Mouse (Mus musculus) CD4-positive, CD25-positive, alpha-beta regulatory T cell, adult 2 months (primary cell): ENCODE measurements at regions not wholly inside any gene's neighbourhood (a gene's known extent, or its start where the extent isn't known, plus 50 kb on each side); places are given as distances from the start of the nearest gene placed in this dataset.

Experiments used
- DNase-seq: peaks from one replicate; pipeline ENCODE4 v3.0.0-alpha.2; 2012; ENCODE audit warnings: low read depth, low spot score

DNA sequence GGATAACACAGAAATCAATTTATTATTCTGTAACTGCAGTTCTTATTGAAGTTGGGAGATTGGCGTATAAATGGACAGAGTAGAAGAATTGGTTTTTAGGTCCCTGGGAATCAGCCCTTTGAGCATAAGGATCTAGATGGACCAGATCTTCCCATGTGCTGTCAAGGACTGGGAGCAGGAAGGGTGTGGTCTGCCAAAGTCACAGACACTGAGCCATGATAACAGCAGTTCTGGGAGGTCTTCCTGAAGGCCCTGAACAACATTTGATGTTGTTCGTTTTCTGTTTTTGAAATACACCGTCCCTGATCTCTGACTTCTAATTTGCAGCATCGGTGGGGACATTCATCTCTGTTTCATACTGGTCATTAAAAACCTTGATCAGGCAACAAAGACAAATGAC is 147.6 kb upstream of the Krr1 start:
- no peak for DNase-seq

DNA sequence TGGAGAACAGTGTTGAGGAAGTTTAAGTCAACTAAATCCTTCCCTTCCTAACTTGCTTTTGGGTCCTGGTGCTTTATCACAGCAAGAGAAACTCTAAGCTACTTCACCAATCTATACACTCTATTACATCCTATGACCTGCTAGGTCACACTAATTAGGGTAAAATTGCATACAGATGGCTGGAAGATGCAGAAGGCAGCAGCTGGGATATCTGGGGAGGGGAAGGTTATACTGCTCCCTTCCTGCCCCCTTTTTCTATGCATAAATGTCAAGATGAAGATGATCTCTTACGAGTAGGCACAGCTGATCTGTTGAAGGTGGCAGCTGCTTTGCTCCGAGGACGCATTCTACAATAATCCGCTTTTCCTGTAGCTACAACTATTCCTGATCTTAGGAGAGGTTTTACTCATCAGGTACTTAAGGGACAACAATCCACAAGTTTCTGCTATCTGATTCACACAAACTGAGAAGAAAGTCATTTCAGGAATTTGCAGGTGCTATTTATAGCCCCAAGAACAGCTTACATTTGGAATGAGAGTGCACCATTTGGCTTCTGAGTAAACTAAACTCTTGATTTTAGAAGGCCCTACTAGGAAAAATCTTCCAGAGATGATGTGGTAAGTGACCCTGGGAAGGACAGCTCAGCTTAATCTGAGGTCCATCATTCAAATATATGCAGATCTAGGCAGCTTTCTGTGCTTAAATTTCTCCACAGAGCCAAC is 146.3 kb upstream of the Krr1 start:
- DNase-seq = no peak

DNA sequence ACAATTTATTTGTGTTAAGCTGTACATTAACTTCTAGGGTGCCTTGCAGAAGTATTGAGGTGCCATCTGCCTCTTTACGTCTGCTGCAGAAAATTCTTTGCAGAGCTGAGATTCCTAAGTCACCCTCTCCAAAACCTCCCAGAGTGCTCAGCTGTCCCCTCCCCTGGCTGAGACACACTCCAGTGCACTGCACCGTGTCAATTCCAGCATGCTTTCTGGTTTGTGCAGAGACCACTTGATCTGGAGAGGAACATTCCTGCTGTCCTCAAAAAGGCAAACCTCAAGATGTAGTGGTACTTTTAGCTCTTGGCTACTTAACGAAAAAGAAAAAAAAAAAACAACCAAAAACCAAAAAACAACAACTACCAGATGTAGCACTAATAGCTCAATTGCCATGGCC is 145.2 kb upstream of the Krr1 start:
- no peak for DNase-seq

GRCm38 (mm10) chr10:111827930-111828329 is 144.5 kb upstream of the Krr1 start:
- DNase-seq = no peak

GRCm38 (mm10) chr10:111828610-111829009 is 143.9 kb upstream of the Krr1 start:
- DNase-seq = no peak

GRCm38 (mm10) chr10:111829291-111829690 is 143.2 kb upstream of the Krr1 start:
- DNase-seq = no peak

DNA sequence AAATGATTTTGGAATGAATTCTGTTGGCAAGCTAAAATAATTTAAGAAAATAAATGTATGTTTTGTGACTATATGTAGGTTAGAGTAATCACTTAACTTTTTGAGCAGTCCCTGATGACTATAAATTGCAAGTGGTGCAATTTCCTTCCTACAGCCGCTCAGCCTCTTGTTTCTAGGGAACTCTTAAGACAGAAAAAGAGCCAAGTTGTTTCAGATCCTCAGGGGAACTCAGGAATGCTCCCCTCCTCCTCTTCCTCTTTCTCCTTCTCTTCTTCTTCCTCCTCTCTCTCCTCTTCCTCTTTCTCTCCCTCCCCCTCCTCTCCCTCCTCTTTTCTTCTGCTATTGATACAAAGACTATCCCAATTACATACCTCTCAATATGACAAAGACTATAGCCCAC is 141.4 kb upstream of the Krr1 start:
- no peak for DNase-seq

DNA sequence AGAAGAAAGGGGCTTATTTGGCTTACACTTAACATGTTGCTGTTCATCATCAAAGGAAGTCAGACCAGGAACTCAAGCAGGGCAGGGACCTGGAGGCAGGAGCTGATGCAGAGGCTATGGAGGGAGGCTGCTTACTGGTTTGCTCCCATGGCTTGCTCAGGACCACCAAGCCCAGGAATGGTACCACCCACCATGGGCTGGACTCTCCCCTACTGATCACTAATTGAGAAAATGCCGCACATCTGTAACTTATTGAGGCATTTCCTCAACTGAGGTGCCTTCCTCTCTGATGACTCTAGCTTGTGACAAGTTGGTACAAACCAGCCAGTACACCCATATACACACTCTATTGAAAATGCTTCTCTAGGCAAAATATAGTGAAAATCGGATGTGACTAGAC is 138.9 kb upstream of the Krr1 start:
- DNase-seq = no peak

- no peak for DNase-seq
Observed at GRCm38 (mm10) chr10:111834280-111834679, 138.2 kb upstream of the Krr1 start.

DNA sequence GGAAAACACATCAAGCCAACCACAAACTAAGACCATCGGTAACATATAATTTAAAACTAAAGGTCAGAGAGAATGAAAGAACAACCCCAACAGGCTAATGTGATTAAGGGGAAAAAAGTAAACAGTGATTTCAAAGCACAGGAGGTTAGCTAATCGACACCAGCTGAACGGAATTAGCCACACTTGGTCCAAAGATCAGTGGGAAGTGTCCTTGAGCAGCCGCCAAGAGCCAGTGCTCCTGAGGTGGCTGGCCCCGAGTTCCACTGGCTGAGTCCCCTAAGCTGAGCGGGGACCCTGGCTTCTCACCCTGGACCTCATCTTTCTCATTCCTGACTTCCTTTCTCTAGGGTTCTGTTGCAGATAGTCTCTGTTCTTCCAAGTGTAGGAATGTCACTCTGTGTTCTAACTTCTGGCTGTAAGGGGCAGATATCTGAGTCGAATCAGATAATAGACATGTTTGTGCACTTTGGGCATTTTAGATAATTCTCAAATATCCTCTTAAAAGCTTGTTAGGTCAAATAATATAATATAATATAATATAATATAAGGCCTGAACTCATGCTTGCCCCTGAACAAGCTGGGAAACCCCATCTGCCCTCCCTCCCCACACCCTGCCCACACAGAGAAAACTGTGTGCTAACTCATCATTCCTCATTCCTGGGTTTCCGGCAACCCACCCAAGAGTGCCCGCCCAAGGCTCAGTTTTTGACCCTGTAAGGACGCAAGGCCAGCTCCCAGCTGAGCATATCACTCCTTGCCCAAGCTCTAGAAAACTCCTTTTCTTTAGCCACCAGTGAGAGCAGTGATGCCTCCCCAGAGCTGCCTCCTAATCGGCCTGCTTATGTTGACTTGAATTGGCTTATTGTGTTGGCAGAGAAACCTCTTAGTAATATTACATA is 137.3 kb upstream of the Krr1 start:
- DNase-seq = no peak

- DNase-seq = no peak
Observed at GRCm38 (mm10) chr10:111836191-111836590, 136.3 kb upstream of the Krr1 start.

DNA sequence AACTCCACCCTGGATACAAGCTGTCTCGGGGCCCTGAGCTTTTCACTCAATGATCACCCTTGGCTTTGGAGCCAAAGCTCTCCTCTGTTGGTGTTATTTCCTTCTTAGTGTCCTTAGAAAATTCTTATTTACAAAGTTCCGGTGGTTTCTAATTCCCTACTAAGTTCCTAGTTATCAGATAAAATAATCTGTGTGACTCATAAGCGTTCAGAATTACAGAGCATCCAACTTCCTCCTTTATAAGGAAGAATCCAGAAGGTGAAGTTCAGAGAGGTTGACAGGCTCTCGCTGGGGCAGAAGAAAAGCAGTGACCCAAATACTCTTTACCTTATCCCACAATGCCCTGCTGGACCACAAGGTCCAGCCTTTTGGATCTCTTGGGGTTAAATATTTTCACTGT is 135.7 kb upstream of the Krr1 start:
- DNase-seq = no peak

- DNase-seq = no peak
Observed at GRCm38 (mm10) chr10:111842321-111842775, 130.1 kb upstream of the Krr1 start.

- DNase-seq = no peak
Observed at GRCm38 (mm10) chr10:111842896-111843295, 129.6 kb upstream of the Krr1 start.

- no peak for DNase-seq
Observed at GRCm38 (mm10) chr10:111843301-111843700, 129.2 kb upstream of the Krr1 start.

DNA sequence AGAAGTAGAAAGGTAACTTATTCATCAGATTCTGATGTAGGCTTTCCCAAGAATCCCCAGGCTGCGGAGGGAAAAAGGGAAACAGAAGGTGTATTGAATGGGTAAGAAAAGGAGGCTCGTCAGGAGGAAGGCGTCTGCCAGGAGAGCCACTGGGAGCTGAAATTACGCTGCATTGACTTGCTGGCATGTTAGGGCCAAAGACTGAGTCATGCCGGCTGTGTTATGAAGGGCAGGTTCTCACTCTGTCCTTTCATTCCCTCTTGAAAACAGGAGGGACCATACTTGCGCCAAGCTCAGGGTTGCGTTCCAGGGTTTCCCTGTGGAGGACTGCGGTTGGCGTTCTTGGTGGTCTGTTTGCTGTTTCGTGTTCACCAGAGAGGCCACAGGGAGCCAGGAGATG is 128.3 kb upstream of the Krr1 start:
- DNase-seq = no peak

GRCm38 (mm10) chr10:111845946-111846345 is 126.5 kb upstream of the Krr1 start:
- no peak for DNase-seq

DNA sequence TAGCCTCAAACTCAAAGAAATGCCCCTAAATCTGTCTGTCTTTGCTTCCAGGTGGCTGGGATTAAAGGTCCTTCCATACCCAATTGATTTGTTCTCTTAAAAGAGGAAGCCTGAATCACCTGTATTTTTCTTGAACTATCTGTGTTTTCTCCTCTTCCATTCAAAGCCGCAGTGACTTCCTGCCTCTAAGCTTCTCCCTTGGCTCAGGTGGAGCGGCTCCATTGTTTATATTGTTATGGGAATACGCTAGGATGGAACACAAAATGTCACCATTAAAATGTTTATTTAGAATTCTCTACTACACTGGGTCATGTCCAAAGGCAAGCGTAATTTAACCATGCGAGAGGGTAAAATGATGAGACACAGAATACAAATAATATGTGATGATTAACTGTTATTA is 118.2 kb upstream of the Krr1 start:
- no peak for DNase-seq

DNA sequence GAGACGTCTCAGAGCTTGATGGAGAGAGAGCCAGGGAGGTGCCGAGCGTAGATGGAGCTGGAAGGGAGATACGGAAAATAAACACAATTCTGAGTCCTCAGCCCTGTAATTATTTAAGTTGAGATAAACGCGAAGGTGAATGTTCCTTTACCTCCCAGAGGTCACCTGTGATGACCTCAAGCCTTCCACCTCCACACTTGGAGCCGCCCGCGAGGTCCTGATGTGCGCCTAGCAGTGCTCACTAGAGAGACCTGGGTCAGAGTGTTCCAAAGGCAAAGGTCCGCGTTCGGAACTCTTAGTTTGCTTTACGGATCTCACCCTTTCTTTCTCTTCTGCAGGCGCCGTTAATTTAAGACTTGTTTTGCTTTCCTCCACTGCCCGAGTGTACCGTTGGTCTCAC is 117.0 kb upstream of the Krr1 start:
- DNase-seq = no peak

DNA sequence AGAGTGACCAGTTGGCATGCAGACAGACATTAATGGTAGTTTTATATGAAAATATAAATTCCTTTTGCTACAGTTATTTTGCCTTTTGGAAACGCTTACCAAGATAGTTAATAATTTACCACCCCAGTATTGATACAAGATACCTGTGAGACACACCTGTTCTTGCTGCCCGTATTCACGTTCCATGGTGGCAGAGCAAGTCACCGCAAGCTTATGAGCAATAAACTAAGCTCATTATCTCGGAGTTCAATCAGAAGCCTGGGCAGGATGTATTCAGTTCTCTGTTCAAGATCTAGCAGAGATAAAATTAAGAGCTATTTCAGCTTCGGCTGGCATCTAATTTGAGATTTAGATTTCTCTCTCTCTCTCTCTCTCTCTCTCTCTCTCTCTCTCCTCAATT is 114.1 kb upstream of the Krr1 start:
- DNase-seq = peak; percentile 3

DNA sequence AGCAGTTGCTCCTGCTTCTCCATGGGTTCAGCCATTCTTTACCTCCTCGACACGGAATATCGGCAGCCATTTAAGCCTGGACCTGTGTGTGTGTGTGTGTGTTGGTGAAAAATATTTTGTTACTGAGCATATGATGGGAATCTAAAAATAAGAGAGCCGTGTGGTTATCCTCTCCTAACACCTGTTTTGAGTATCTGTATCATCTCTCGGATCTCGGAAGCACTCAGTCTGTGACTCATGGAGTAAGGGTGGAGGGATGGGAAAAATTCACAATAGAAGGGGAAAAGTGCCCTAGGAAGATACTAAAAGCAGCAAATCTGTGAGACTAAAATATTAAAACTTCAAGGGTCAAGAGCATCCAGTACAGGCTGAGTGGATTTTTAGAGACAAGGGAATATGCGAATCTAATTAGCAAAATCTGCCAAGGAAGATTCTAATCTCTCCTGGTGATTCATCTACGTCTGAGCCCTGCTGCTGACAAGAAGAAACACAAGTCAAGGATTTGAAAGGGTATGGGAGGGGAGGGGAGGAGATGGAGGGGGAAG is 107.1 kb upstream of the Krr1 start:
- no peak for DNase-seq

- DNase-seq = no peak
Observed at GRCm38 (mm10) chr10:111867102-111867501, 105.4 kb upstream of the Krr1 start.

GRCm38 (mm10) chr10:111867538-111867937 is 104.9 kb upstream of the Krr1 start:
- DNase-seq = no peak
